Mouse (Mus musculus) hindbrain, embryonic 10.5 days (tissue): ENCODE results near the gene Kctd2. TPM values are rescaled to one million over a fixed set of nuclear protein-coding genes. Genes with fewer than 3 reads are reported as not detected.
A peak's percentile ranks its signal among the peaks of the same experiment; 100 is the strongest.
"Not testable (repeated sequence)": the region's sequence is repeated elsewhere in the genome, so short reads cannot be mapped to it uniquely, and the experiment has no call there.

Source experiments
- DNase-seq: peaks from one replicate; pipeline ENCODE4 v3.0.0-alpha.2; 2017; ENCODE audit warnings: low spot score
- H3K27ac ChIP-seq: fragments of 300-500 bp; sonication (generic); 2 replicates; pipeline ENCODE4 v1.5.1; 2016; ENCODE audit warnings: mild to moderate bottlenecking, moderate library complexity
- H3K27me3 ChIP-seq: fragments of 300-500 bp; sonication (generic); 2 replicates; pipeline ENCODE4 v1.6.1; 2016; ENCODE audit warnings: mild to moderate bottlenecking; ENCODE audit not compliant: poor library complexity, insufficient read depth, severe bottlenecking
- H3K36me3 ChIP-seq: fragments of 300-500 bp; sonication (generic); 2 replicates; pipeline ENCODE4 v1.6.1; 2016; ENCODE audit warnings: mild to moderate bottlenecking, moderate library complexity
- H3K4me1 ChIP-seq: fragments of 300-500 bp; sonication (generic); replicated peaks from 2 replicates; pipeline ENCODE4 v1.6.1; 2016; ENCODE audit warnings: mild to moderate bottlenecking
- H3K4me3 ChIP-seq: fragments of 300-500 bp; sonication (generic); 2 replicates; pipeline ENCODE4 v1.5.1; 2016; ENCODE audit warnings: mild to moderate bottlenecking, moderate library complexity
- H3K9me3 ChIP-seq: fragments of 300-500 bp; sonication (generic); 2 replicates; pipeline ENCODE4 v1.6.1; 2016; ENCODE audit warnings: mild to moderate bottlenecking, moderate library complexity
- WGBS: fragments of 180-500 bp; shearing (Covaris S2); methylation state at CpG from one replicate; pipeline ENCODE4 v1.1.7; 2016; 5-methylcytosine and 5-hydroxymethylcytosine counted together
- polyA plus RNA-seq: library from polyadenylated mRNA; unstranded; fragments of >200 nt; fragmentation: Nextera tagmentation; extraction: Ambion mirVana; gene quantifications from 2 replicates; pipeline ENCODE4 v1.2.1, GENCODE M21; 2016

The Kctd2 gene
- polyA plus RNA-seq, 1 experiment from 2014 or later: 20.1 TPM

DNA sequence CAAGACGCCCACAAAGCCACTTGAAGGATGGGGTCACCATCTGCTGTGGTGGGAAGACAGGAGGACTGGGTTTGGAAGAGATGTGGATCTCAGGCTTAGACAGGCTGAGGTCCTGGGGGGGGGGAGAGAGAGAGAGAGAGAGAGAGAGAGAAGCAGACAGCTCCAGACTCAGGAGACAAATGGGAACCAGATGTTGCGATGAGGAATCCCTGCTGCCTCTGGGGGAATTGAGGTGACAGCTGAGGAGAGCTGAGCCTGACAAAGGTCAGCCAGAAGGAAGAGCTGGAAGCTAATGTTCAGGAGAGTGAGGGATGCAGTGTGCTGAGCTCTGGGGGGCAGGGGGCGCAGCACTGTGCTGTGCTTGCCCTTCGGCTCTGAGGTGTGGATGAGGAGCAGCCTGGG lies 47.3 kb downstream of the Kctd2 start:
- peak; percentile 54 for DNase-seq
- peaks cover 7% of the 10 kb centered on the region for H3K27me3 ChIP-seq
- WGBS: 39% methylated on average over 4 of the region's 4 CpGs
- H3K4me3 ChIP-seq: no peak overlapping the region
- peaks cover 29% of the 10 kb centered on the region for H3K4me1 ChIP-seq
- no peaks in the 10 kb centered on the region for H3K36me3 ChIP-seq
- H3K27ac ChIP-seq: peak overlapping the region; percentile 56
- no peaks in the 10 kb centered on the region for H3K9me3 ChIP-seq

GRCm38 (mm10) chr11:115472183-115472582 lies 52.3 kb downstream of the Kctd2 start:
- 82% methylated on average over 7 of the region's 7 CpGs for WGBS
- H3K27ac ChIP-seq: no peak overlapping the region
- DNase-seq: no peak

DNA sequence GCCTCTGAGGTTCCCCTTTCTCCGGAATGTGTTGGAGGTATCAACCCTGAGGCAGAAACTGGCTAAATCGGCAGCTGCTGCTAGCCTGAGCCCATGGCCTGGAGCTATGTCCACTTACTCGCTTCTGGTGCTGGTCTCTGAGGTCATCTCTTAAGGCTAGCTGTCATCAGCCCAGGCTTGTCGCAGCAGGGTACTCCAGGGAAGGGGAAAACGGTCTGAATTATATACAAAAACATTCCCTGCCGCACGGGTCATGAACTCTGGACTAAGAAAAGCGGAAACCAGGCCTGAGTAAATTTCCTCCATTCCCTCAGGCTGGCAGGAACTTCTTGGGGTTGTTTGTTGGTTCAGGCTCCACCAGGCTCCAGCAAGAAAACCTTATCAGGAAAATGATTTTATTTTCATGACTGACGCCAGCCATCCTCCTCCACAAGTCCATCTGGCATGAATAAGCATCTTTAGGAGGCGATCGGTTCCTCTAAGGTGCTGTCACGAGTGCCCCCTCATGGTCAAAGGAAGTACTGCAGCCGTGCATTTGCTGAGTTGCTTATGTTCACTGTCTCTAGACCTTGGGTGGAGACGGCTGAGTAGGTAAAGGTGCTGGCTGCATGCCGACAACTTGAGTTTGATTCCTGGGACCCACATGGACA lies 53.8 kb downstream of the Kctd2 start:
- Histone ChIP-seq H3K36me3 (no peaks in the 10 kb centered on the region), H3K9me3 (no peaks in the 10 kb centered on the region), H3K27ac (peak overlapping the region; percentile 91), H3K27me3 (no peaks in the 10 kb centered on the region; the same call in 1 of the 2 replicates), H3K4me1 (peaks cover 52% of the 10 kb centered on the region), H3K4me3 (peak overlapping the region; percentile 7; the same call in 1 of the 2 replicates)
- 17% methylated on average over 15 of the region's 15 CpGs for WGBS
- DNase-seq: peak; percentile 92

More at GRCm38 (mm10) chr11:115472183-115472582, 52.3 kb downstream of the Kctd2 start:
- H3K27me3 ChIP-seq: no peaks in the 10 kb centered on the region; the same call in 1 of the 2 replicates
- peaks cover 56% of the 10 kb centered on the region for H3K4me1 ChIP-seq
- H3K4me3 ChIP-seq: no peak overlapping the region
- H3K36me3 ChIP-seq: no peaks in the 10 kb centered on the region
- no peaks in the 10 kb centered on the region for H3K9me3 ChIP-seq

GRCm38 (mm10) chr11:115475025-115475757 lies 55.3 kb downstream of the Kctd2 start, which contains the start of gene Armc7:
Armc7 (plus strand) TSS chr11:115475667.
- Histone ChIP-seq H3K4me1 (peaks cover 52% of the 10 kb centered on the region), H3K27ac (peak within 1 kb of the TSS; percentile 91), H3K9me3 (no peaks in the 10 kb centered on the region), H3K4me3 (peak within 1 kb of the TSS; percentile 94), H3K36me3 (no peaks in the 10 kb centered on the region), H3K27me3 (no peaks in the 10 kb centered on the region)
- 1% methylated on average over 26 of the region's 26 CpGs for WGBS
- peak; percentile 94 for DNase-seq

DNA sequence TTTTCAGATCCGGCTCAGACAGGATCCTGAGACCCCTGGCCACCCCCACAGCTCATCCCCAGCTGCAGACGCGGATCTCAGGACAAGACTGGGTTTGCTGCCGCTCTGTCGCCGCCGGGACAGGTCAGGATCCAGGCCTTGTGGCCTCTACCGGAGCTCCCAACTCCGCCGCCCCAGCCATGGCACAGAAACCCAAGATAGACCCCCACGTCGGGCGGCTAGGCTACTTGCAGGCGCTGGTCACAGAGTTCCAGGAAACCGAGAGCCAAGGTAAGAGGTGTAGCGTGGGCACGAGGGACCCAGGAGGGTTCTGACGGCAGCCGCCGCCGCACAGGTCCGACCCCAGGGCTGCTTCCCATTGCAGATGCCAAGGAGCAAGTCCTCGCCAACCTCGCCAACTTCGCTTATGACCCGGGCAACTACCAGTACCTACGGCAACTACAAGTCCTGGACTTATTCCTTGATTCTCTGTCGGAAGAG lies 55.9 kb downstream of the Kctd2 start:
- H3K27ac ChIP-seq: peak overlapping the region; percentile 91

DNA sequence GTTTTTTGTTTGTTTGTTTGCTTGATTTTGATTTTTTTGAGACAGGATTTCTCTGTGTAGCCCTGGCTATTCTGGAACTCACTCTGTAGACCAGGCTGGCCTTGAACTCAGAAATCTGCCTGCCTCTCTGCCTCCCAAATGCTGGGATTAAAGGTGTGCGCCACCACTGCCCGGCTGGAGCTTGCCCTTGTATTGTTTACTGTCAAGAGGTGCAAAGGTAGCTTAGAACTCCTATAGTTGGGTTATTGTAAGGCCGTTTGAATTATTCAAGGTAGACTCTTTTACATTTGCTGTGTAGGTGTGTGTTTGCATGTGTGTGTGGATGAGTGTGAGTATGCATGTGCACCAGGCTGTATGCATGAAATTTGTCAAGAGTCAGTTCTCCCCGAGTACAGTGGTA lies 56.7 kb downstream of the Kctd2 start:
- H3K9me3 ChIP-seq, H3K27me3 ChIP-seq, DNase-seq, H3K36me3 ChIP-seq, H3K27ac ChIP-seq: not testable (repeated sequence)
- 84% methylated on average over 4 of the region's 4 CpGs for WGBS
- Histone ChIP-seq H3K4me3 (peak overlapping the region; percentile 94), H3K4me1 (peaks cover 52% of the 10 kb centered on the region)

More for the DNA sequence above, 55.9 kb downstream of the Kctd2 start:
- Histone ChIP-seq H3K36me3 (no peaks in the 10 kb centered on the region), H3K27me3 (no peaks in the 10 kb centered on the region), H3K9me3 (no peaks in the 10 kb centered on the region), H3K4me3 (peak overlapping the region; percentile 94), H3K4me1 (peaks cover 52% of the 10 kb centered on the region)
- no peak for DNase-seq
- WGBS: 5% methylated on average over 28 of the region's 28 CpGs

DNA sequence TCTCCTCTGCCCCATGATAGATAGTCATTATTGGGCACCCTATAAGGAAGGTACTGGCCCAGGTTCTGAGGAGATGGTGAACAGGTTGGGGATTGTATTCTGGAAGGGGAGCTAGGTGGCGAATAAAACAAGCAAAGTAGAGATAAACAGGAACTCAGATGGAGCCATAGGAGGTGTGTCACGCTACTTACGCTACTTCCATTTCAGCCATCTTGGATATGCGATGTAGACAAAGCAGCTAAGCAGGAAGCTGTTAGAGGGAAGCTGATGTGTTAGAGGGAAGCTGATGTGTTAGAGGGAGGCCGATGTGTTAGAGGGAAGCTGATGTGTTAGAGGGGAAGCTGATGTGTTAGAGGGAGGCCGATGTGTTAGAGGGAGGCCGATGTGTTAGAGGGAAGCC lies 57.5 kb downstream of the Kctd2 start:
- H3K9me3 ChIP-seq, H3K27ac ChIP-seq, H3K36me3 ChIP-seq, DNase-seq, H3K4me3 ChIP-seq, H3K27me3 ChIP-seq: not testable (repeated sequence)
- 90% methylated on average over 7 of the region's 7 CpGs for WGBS
- H3K4me1 ChIP-seq: peaks cover 48% of the 10 kb centered on the region

DNA sequence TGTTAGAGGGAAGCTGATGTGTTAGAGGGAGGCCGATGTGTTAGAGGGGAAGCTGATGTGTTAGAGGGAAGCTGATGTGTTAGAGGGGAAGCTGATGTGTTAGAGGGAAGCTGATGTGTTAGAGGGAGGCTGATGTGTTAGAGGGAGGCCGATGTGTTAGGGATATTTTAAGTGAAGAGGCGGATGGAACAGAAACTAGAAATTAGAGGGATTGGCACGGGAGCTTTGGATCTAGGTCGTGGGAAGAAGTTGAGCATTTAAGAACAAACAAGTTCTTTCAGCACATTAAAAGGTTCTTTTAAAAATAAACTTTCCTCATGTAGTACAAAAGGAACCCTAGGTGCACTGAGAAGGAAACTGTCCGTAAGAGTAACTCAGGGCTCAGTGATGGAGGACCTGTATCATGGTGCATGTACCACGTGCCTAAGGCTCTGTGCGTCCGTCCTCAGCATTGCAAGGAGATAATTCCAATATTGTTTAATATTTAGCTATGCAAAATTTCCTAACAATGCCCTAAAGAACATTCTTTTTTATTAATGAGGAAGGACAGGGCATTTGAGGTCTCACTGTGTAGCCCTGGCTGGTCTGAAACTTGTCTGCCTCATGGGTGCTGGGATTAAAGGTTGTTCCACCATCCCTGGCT lies 58.5 kb downstream of the Kctd2 start:
- DNase-seq: no peak
- WGBS: 86% methylated on average over 9 of the region's 9 CpGs
- H3K36me3 ChIP-seq: no peaks in the 10 kb centered on the region
- no peaks in the 10 kb centered on the region for H3K27me3 ChIP-seq
- H3K9me3 ChIP-seq: no peaks in the 10 kb centered on the region
- peaks cover 39% of the 10 kb centered on the region for H3K4me1 ChIP-seq
- no peak overlapping the region for H3K4me3 ChIP-seq
- no peak overlapping the region for H3K27ac ChIP-seq

Other genes starting within 250 kb of the Kctd2 start
- gene Tmem104, start 232.6 kb upstream of the Kctd2 start, polyA plus RNA-seq: 6.9 and 10.6 TPM in 2 replicates
- gene Nat9, start 232.3 kb upstream of the Kctd2 start, polyA plus RNA-seq: 18.7 and 24.3 TPM in 2 replicates
- gene Grin2c, start 152.9 kb upstream of the Kctd2 start, polyA plus RNA-seq: 0.14 and 0.18 TPM in 2 replicates
- 17.7 TPM in 2 replicates for gene Fdxr, start 143.1 kb upstream of the Kctd2 start, polyA plus RNA-seq
- 0.27 and 0.47 TPM in 2 replicates for gene Fads6, start 122.5 kb upstream of the Kctd2 start, polyA plus RNA-seq
- not detected in 2 replicates for gene Otop2, start 113.0 kb upstream of the Kctd2 start, polyA plus RNA-seq
- 0.10 TPM in 1 of 2 replicates, not detected in the other for gene Ush1g, start 98.1 kb upstream of the Kctd2 start, polyA plus RNA-seq
- gene Otop3, start 85.4 kb upstream of the Kctd2 start, polyA plus RNA-seq: 0.08 TPM in 1 of 2 replicates, not detected in the other
- 11.3 and 14.8 TPM in 2 replicates for gene Hid1, start 52.4 kb upstream of the Kctd2 start, polyA plus RNA-seq
- gene Cdr2l, start 38.2 kb upstream of the Kctd2 start, polyA plus RNA-seq: 16.1 and 21.4 TPM in 2 replicates
- gene Mrpl58, start 16.4 kb upstream of the Kctd2 start, polyA plus RNA-seq: 228 and 253 TPM in 2 replicates
- 878 and 961 TPM in 2 replicates for gene Atp5h, start 166 bp upstream of the Kctd2 start, polyA plus RNA-seq
- gene Trim80, start 20.4 kb downstream of the Kctd2 start, polyA plus RNA-seq: 0.08 and 0.16 TPM in 2 replicates
- gene Slc16a5, start 42.3 kb downstream of the Kctd2 start, polyA plus RNA-seq: not detected in 2 replicates
- 8.1 and 10.8 TPM in 2 replicates for gene Armc7, start 55.5 kb downstream of the Kctd2 start, polyA plus RNA-seq
- 93.3 and 98.0 TPM in 2 replicates for gene Nt5c, start 71.7 kb downstream of the Kctd2 start, polyA plus RNA-seq
- gene Jpt1, start 94.3 kb downstream of the Kctd2 start, polyA plus RNA-seq: 778 and 995 TPM in 2 replicates
- gene Sumo2, start 116.1 kb downstream of the Kctd2 start, polyA plus RNA-seq: 1,372 and 1,467 TPM in 2 replicates
- 192 and 243 TPM in 2 replicates for gene Nup85, start 144.3 kb downstream of the Kctd2 start, polyA plus RNA-seq
- gene Mrps7, start 183.8 kb downstream of the Kctd2 start, polyA plus RNA-seq: 104 and 112 TPM in 2 replicates
- gene Gga3, start 183.9 kb downstream of the Kctd2 start, polyA plus RNA-seq: 35.1 and 37.6 TPM in 2 replicates
- gene Mif4gd, start 192.8 kb downstream of the Kctd2 start, polyA plus RNA-seq: 16.3 and 20.6 TPM in 2 replicates
- 23.7 and 24.7 TPM in 2 replicates for gene Slc25a19, start 208.2 kb downstream of the Kctd2 start, polyA plus RNA-seq